Mouse (Mus musculus): ENCODE data around the gene Emilin2. TPM values are rescaled to one million over a fixed set of nuclear protein-coding genes. Genes with fewer than 3 reads are reported as not detected.

The Emilin2 gene
- polyA plus RNA-seq, 1 experiment from 2014 or later: 1.8 TPM

- no peaks in the 10 kb centered on the region for H3K36me3 ChIP-seq (ENCODE audit: control insufficient read depth, insufficient read depth, low read length)
- H3K4me1 ChIP-seq (ENCODE audit: control insufficient read depth, insufficient read depth, low read length): no peaks in the 10 kb centered on the region
- H3K4me2 ChIP-seq (ENCODE audit: low read length): no peak overlapping the region
- no peak overlapping the region for H3K4me3 ChIP-seq (replicated peaks; ENCODE audit: low read depth, low read length)
- H3K9ac ChIP-seq (replicated peaks; ENCODE audit: low read length): no peak overlapping the region
- no peak overlapping the region for H3K27ac ChIP-seq (replicated peaks; ENCODE audit: low read depth, low read length)
- no peaks in the 10 kb centered on the region for H3K9me3 ChIP-seq (ENCODE audit: control insufficient read depth, low read length)
- 87% methylated on average over 4 of the region's 4 CpGs for WGBS
- no peaks in the 10 kb centered on the region for H3K27me3 ChIP-seq (ENCODE audit: control insufficient read depth, insufficient read depth, low read length)
- ATAC-seq (ENCODE audit: low FRiP score, low TSS enrichment) (no peak), DNase-seq (peak; percentile 21)
Observed at GRCm38 (mm10) chr17:71283237-71283636, 28.5 kb downstream of the Emilin2 start.

DNA sequence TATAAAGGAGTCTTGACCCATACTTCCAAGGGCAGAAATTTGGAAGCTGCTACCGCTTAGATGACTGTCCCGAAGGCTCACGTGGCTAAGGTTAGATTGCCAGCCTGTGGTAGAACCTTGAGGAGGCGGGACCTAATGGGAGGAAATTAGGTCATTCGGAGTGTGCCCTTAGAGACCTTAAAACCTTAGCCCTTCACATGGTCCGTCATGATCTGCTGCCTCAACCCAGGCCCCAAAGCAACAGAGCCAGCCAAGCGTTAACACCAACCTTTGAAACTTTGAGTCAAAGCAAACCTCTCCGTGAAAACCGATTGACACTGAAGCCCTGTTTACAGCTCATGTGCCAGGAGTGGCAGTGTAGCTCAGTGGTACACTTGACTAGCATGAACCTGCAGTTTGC, 29.1 kb downstream of the Emilin2 start:
- no peak overlapping the region for H3K27ac ChIP-seq (replicated peaks; ENCODE audit: low read depth, low read length)
- H3K4me3 ChIP-seq (replicated peaks; ENCODE audit: low read depth, low read length): no peak overlapping the region
- no peak for ATAC-seq (ENCODE audit: low FRiP score, low TSS enrichment)
- no peak for DNase-seq
- H3K9me3 ChIP-seq (ENCODE audit: control insufficient read depth, low read length): no peaks in the 10 kb centered on the region
- H3K4me2 ChIP-seq (ENCODE audit: low read length): no peak overlapping the region
- no peaks in the 10 kb centered on the region for H3K36me3 ChIP-seq (ENCODE audit: control insufficient read depth, insufficient read depth, low read length)
- no peaks in the 10 kb centered on the region for H3K27me3 ChIP-seq (ENCODE audit: control insufficient read depth, insufficient read depth, low read length)
- H3K4me1 ChIP-seq (ENCODE audit: control insufficient read depth, insufficient read depth, low read length): no peaks in the 10 kb centered on the region
- whole genome bisulfite sequencing: 87% methylated on average over 9 of the region's 9 CpGs
- no peak overlapping the region for H3K9ac ChIP-seq (replicated peaks; ENCODE audit: low read length)

DNA sequence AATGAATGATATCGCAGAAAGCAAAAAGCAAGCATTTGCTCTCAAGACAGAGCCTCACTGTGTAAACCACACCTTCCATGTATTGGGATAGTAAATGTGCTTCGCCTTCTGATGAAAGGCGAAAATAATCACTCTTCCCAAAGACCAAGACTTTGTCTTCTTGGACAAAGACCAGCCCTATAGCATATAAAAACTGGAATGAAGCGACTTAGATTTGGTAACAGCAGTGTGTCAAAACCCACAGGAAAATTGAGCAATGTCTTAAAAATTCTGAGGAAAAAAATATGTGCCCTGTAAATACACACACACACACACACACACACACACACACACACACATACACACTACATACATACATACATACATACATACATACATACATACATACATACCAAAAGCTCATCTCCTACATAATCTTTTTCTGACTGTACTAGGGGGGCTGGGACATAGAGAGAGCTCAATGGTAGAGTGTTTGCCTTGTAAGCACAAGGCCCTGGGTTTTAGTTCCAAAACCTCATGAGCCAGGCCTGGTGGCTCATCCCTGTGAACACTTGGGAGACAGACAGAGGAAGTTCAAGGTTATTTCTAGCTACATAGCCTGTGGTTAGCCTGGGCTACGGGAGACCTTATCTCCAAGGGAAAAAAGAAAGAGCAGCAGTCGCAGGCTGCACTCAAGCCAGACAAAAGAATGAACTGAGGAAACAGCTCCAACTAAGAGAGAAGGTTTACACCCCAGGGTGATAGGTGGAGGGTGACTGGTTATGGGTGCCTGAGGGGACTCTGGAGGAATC, 33.9 kb downstream of the Emilin2 start:
- Histone ChIP-seq H3K36me3 (ENCODE audit: control insufficient read depth, insufficient read depth, low read length) (no peaks in the 10 kb centered on the region), H3K9me3 (ENCODE audit: control insufficient read depth, low read length) (no peaks in the 10 kb centered on the region), H3K9ac (replicated peaks; ENCODE audit: low read length) (no peak overlapping the region), H3K4me2 (ENCODE audit: low read length) (no peak overlapping the region), H3K27me3 (ENCODE audit: control insufficient read depth, insufficient read depth, low read length) (no peaks in the 10 kb centered on the region), H3K4me3 (replicated peaks; ENCODE audit: low read depth, low read length) (no peak overlapping the region), H3K4me1 (ENCODE audit: control insufficient read depth, insufficient read depth, low read length) (no peaks in the 10 kb centered on the region), H3K27ac (replicated peaks; ENCODE audit: low read depth, low read length) (no peak overlapping the region)
- DNase-seq: no peak
- WGBS: 95% methylated on average over 6 of the region's 6 CpGs
- ATAC-seq (ENCODE audit: low FRiP score, low TSS enrichment): no peak

- 93% methylated on average over 10 of the region's 10 CpGs for WGBS
- H3K4me3 ChIP-seq (replicated peaks; ENCODE audit: low read depth, low read length): no peak overlapping the region
- H3K4me1 ChIP-seq (ENCODE audit: control insufficient read depth, insufficient read depth, low read length): no peaks in the 10 kb centered on the region
- H3K27ac ChIP-seq (replicated peaks; ENCODE audit: low read depth, low read length): no peak overlapping the region
- H3K9ac ChIP-seq (replicated peaks; ENCODE audit: low read length): no peak overlapping the region
- ATAC-seq (ENCODE audit: low FRiP score, low TSS enrichment): no peak
- no peak overlapping the region for H3K4me2 ChIP-seq (ENCODE audit: low read length)
- DNase-seq: no peak
- H3K27me3 ChIP-seq (ENCODE audit: control insufficient read depth, insufficient read depth, low read length): no peaks in the 10 kb centered on the region
- H3K9me3 ChIP-seq (ENCODE audit: control insufficient read depth, low read length): no peaks in the 10 kb centered on the region
- no peaks in the 10 kb centered on the region for H3K36me3 ChIP-seq (ENCODE audit: control insufficient read depth, insufficient read depth, low read length)
Observed at GRCm38 (mm10) chr17:71276771-71277170, 35.0 kb downstream of the Emilin2 start.

- ATAC-seq (ENCODE audit: low FRiP score, low TSS enrichment) (no peak), DNase-seq (no peak)
- WGBS: 95% methylated on average over 12 of the region's 12 CpGs
- Histone ChIP-seq H3K36me3 (ENCODE audit: control insufficient read depth, insufficient read depth, low read length) (no peaks in the 10 kb centered on the region), H3K9ac (replicated peaks; ENCODE audit: low read length) (no peak overlapping the region), H3K4me3 (replicated peaks; ENCODE audit: low read depth, low read length) (no peak overlapping the region), H3K4me1 (ENCODE audit: control insufficient read depth, insufficient read depth, low read length) (no peaks in the 10 kb centered on the region), H3K27ac (replicated peaks; ENCODE audit: low read depth, low read length) (no peak overlapping the region), H3K9me3 (ENCODE audit: control insufficient read depth, low read length) (no peaks in the 10 kb centered on the region), H3K4me2 (ENCODE audit: low read length) (no peak overlapping the region), H3K27me3 (ENCODE audit: control insufficient read depth, insufficient read depth, low read length) (no peaks in the 10 kb centered on the region)
Observed at GRCm38 (mm10) chr17:71273901-71274300, 37.9 kb downstream of the Emilin2 start.

DNA sequence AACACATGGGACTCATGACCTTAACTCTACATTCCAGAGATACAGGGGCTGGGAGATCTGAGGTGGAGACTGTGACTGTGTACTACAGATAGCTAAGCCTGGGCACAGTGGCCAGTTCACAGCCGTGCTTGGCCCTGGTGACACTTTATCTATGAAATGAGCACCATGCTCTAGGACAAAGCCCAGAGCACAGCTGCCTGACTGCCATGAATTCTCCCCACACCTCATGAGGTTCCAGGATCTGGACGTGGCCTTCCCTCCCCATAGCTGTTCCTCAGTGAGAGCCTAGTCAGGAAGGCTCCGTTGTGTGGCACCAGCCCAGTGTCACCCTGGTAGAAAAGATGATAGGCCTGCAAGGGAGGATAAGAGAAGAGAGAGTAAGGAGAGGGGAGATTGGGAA, 43.2 kb downstream of the Emilin2 start:
- Histone ChIP-seq H3K4me2 (ENCODE audit: low read length) (no peak overlapping the region), H3K27ac (replicated peaks; ENCODE audit: low read depth, low read length) (no peak overlapping the region), H3K9ac (replicated peaks; ENCODE audit: low read length) (no peak overlapping the region), H3K4me3 (replicated peaks; ENCODE audit: low read depth, low read length) (no peak overlapping the region), H3K9me3 (ENCODE audit: control insufficient read depth, low read length) (no peaks in the 10 kb centered on the region), H3K27me3 (ENCODE audit: control insufficient read depth, insufficient read depth, low read length) (no peaks in the 10 kb centered on the region), H3K4me1 (ENCODE audit: control insufficient read depth, insufficient read depth, low read length) (no peaks in the 10 kb centered on the region), H3K36me3 (ENCODE audit: control insufficient read depth, insufficient read depth, low read length) (no peaks in the 10 kb centered on the region)
- no peak for DNase-seq
- ATAC-seq (ENCODE audit: low FRiP score, low TSS enrichment): no peak
- WGBS: 91% methylated on average over 3 of the region's 3 CpGs

- H3K9me3 ChIP-seq (ENCODE audit: control insufficient read depth, low read length): no peaks in the 10 kb centered on the region
- H3K9ac ChIP-seq (replicated peaks; ENCODE audit: low read length): no peak overlapping the region
- H3K36me3 ChIP-seq (ENCODE audit: control insufficient read depth, insufficient read depth, low read length): no peaks in the 10 kb centered on the region
- no peak overlapping the region for H3K4me2 ChIP-seq (ENCODE audit: low read length)
- H3K27me3 ChIP-seq (ENCODE audit: control insufficient read depth, insufficient read depth, low read length): no peaks in the 10 kb centered on the region
- no peak overlapping the region for H3K4me3 ChIP-seq (replicated peaks; ENCODE audit: low read depth, low read length)
- no peak for DNase-seq
- ATAC-seq (ENCODE audit: low FRiP score, low TSS enrichment): no peak
- WGBS: 87% methylated on average over 10 of the region's 10 CpGs
- no peak overlapping the region for H3K27ac ChIP-seq (replicated peaks; ENCODE audit: low read depth, low read length)
- no peaks in the 10 kb centered on the region for H3K4me1 ChIP-seq (ENCODE audit: control insufficient read depth, insufficient read depth, low read length)
Observed at GRCm38 (mm10) chr17:71268152-71268551, 43.6 kb downstream of the Emilin2 start.

GRCm38 (mm10) chr17:71267374-71267773, 44.4 kb downstream of the Emilin2 start:
- Histone ChIP-seq H3K4me3 (replicated peaks; ENCODE audit: low read depth, low read length) (no peak overlapping the region), H3K36me3 (ENCODE audit: control insufficient read depth, insufficient read depth, low read length) (no peaks in the 10 kb centered on the region), H3K27ac (replicated peaks; ENCODE audit: low read depth, low read length) (no peak overlapping the region), H3K4me1 (ENCODE audit: control insufficient read depth, insufficient read depth, low read length) (no peaks in the 10 kb centered on the region), H3K9ac (replicated peaks; ENCODE audit: low read length) (no peak overlapping the region), H3K4me2 (ENCODE audit: low read length) (no peak overlapping the region), H3K27me3 (ENCODE audit: control insufficient read depth, insufficient read depth, low read length) (no peaks in the 10 kb centered on the region), H3K9me3 (ENCODE audit: control insufficient read depth, low read length) (no peaks in the 10 kb centered on the region)
- WGBS: 93% methylated on average over 8 of the region's 8 CpGs
- ATAC-seq (ENCODE audit: low FRiP score, low TSS enrichment) (no peak), DNase-seq (no peak)

- no peaks in the 10 kb centered on the region for H3K36me3 ChIP-seq (ENCODE audit: control insufficient read depth, insufficient read depth, low read length)
- no peaks in the 10 kb centered on the region for H3K27me3 ChIP-seq (ENCODE audit: control insufficient read depth, insufficient read depth, low read length)
- ATAC-seq (ENCODE audit: low FRiP score, low TSS enrichment): no peak
- no peak overlapping the region for H3K4me3 ChIP-seq (replicated peaks; ENCODE audit: low read depth, low read length)
- no peaks in the 10 kb centered on the region for H3K9me3 ChIP-seq (ENCODE audit: control insufficient read depth, low read length)
- DNase-seq: no peak
- H3K27ac ChIP-seq (replicated peaks; ENCODE audit: low read depth, low read length): no peak overlapping the region
- no peak overlapping the region for H3K4me2 ChIP-seq (ENCODE audit: low read length)
- H3K9ac ChIP-seq (replicated peaks; ENCODE audit: low read length): no peak overlapping the region
- no peaks in the 10 kb centered on the region for H3K4me1 ChIP-seq (ENCODE audit: control insufficient read depth, insufficient read depth, low read length)
- WGBS: 75% methylated on average over 5 of the region's 5 CpGs
Observed at GRCm38 (mm10) chr17:71265336-71266051, 46.3 kb downstream of the Emilin2 start.
